Mouse (Mus musculus) lung, embryonic 14.5 days (tissue): ENCODE measurements at regions not wholly inside any gene's neighbourhood (a gene's known extent, or its start where the extent isn't known, plus 50 kb on each side); places are given as distances from the start of the nearest gene placed in this dataset.

Source experiments
- ATAC-seq: fragments of 200-750 bp; cut with Nextera tagmentation; 2 replicates; pipeline ENCODE4 v1.8.0; 2017; ENCODE audit warnings: mild to moderate bottlenecking, moderate TSS enrichment, moderate library complexity; ENCODE audit not compliant: insufficient read depth
- DNase-seq: peaks from one replicate; pipeline ENCODE4 v3.0.0-alpha.2; 2015
- H3K27ac ChIP-seq: fragments of 300-500 bp; sonication (generic); 2 replicates; pipeline ENCODE4 v1.5.1; 2014; ENCODE audit warnings: low read depth, mild to moderate bottlenecking, moderate library complexity
- H3K27me3 ChIP-seq: fragments of 300-500 bp; sonication (generic); 2 replicates; pipeline ENCODE4 v1.6.1; 2014; ENCODE audit warnings: low read length, control low read depth; ENCODE audit not compliant: insufficient read depth
- H3K36me3 ChIP-seq: fragments of 300-500 bp; sonication (generic); 2 replicates; pipeline ENCODE4 v1.6.1; 2014; ENCODE audit warnings: control low read depth; ENCODE audit not compliant: insufficient read depth
- H3K4me1 ChIP-seq: fragments of 300-500 bp; sonication (generic); 2 replicates; pipeline ENCODE4 v1.6.1; 2014; ENCODE audit warnings: antibody characterized with exemption, control low read depth; ENCODE audit not compliant: insufficient read depth
- H3K4me2 ChIP-seq: fragments of 300-500 bp; sonication (generic); 2 replicates; pipeline ENCODE4 v1.6.1; 2014; ENCODE audit warnings: mild to moderate bottlenecking
- H3K4me3 ChIP-seq: fragments of 300-500 bp; sonication (generic); 2 replicates; pipeline ENCODE4 v1.5.1; 2014; ENCODE audit warnings: low read depth, low read length
- H3K9ac ChIP-seq: fragments of 300-500 bp; sonication (generic); 2 replicates; pipeline ENCODE4 v1.6.1; 2014
- H3K9me3 ChIP-seq: fragments of 300-500 bp; sonication (generic); 2 replicates; pipeline ENCODE4 v1.6.1; 2016; ENCODE audit warnings: low read depth, low read length, control low read depth
- CTCF ChIP-seq: IDR thresholded peaks from 2 replicates; pipeline ENCODE4 v1.5.1; 2016; ENCODE audit warnings: antibody characterized with exemption, low read depth
- WGBS: fragments of 180-500 bp; shearing (Covaris S2); extraction: QIAGEN DNeasy Blood & Tissue Kit; methylation state at CpG from one replicate; pipeline ENCODE4 v1.1.7; 2014; 5-methylcytosine and 5-hydroxymethylcytosine counted together

- no peaks in the 10 kb centered on the region for H3K27me3 ChIP-seq
- WGBS = 40% methylated on average over 4 of the region's 4 CpGs
- no peaks in the 10 kb centered on the region for H3K4me1 ChIP-seq
- H3K27ac ChIP-seq = no peak overlapping the region
- no peak overlapping the region for H3K4me3 ChIP-seq
- no peak for ATAC-seq
- H3K9me3 ChIP-seq = no peaks in the 10 kb centered on the region
- no peak for TF ChIP-seq CTCF
- H3K36me3 ChIP-seq = no peaks in the 10 kb centered on the region
- no peak for DNase-seq
- no peak overlapping the region for H3K4me2 ChIP-seq
- no peak overlapping the region for H3K9ac ChIP-seq
These were observed 137.5 kb downstream of the Wscd1 start for GRCm38 (mm10) chr11:71887211-71887610.

- H3K9me3 ChIP-seq = no peaks in the 10 kb centered on the region
- no peak overlapping the region for H3K4me2 ChIP-seq
- ATAC-seq (no peak), DNase-seq (no peak)
- no peak overlapping the region for H3K9ac ChIP-seq
- TF ChIP-seq CTCF = no peak
- H3K4me3 ChIP-seq = no peak overlapping the region
- WGBS = 80% methylated on average over 4 of the region's 4 CpGs
- H3K36me3 ChIP-seq = no peaks in the 10 kb centered on the region
- H3K27me3 ChIP-seq = no peaks in the 10 kb centered on the region
- H3K4me1 ChIP-seq = no peaks in the 10 kb centered on the region
- no peak overlapping the region for H3K27ac ChIP-seq
These were observed 137.1 kb downstream of the Wscd1 start for GRCm38 (mm10) chr11:71886771-71887170.

GRCm38 (mm10) chr11:71884861-71885260 is 135.1 kb downstream of the Wscd1 start:
- DNase-seq = no peak
- Histone ChIP-seq H3K27ac (no peak overlapping the region), H3K4me1 (no peaks in the 10 kb centered on the region), H3K36me3 (no peaks in the 10 kb centered on the region), H3K9ac (no peak overlapping the region), H3K9me3 (no peaks in the 10 kb centered on the region), H3K4me3 (no peak overlapping the region), H3K4me2 (no peak overlapping the region), H3K27me3 (no peaks in the 10 kb centered on the region)
- no peak for ATAC-seq
- WGBS = 48% methylated on average over 6 of the region's 6 CpGs
- TF ChIP-seq CTCF = no peak

- DNase-seq = no peak
- Histone ChIP-seq H3K36me3 (no peaks in the 10 kb centered on the region), H3K27ac (no peak overlapping the region), H3K9me3 (no peaks in the 10 kb centered on the region), H3K27me3 (no peaks in the 10 kb centered on the region), H3K9ac (no peak overlapping the region), H3K4me1 (no peaks in the 10 kb centered on the region), H3K4me2 (no peak overlapping the region), H3K4me3 (no peak overlapping the region)
- WGBS = 43% methylated on average over 1 of the region's 1 CpGs
- ATAC-seq = no peak
- TF ChIP-seq CTCF = no peak
These were observed 132.1 kb downstream of the Wscd1 start for GRCm38 (mm10) chr11:71881841-71882240.

- Histone ChIP-seq H3K4me3 (no peak overlapping the region), H3K27me3 (no peaks in the 10 kb centered on the region), H3K9me3 (no peaks in the 10 kb centered on the region), H3K27ac (no peak overlapping the region), H3K4me2 (no peak overlapping the region), H3K4me1 (no peaks in the 10 kb centered on the region), H3K36me3 (no peaks in the 10 kb centered on the region), H3K9ac (no peak overlapping the region)
- TF ChIP-seq CTCF = no peak
- ATAC-seq (no peak), DNase-seq (no peak)
- WGBS = 65% methylated on average over 7 of the region's 7 CpGs
These were observed 121.6 kb downstream of the Wscd1 start for GRCm38 (mm10) chr11:71871297-71871696.

GRCm38 (mm10) chr11:71866690-71867089 is 117.0 kb downstream of the Wscd1 start:
- WGBS = 58% methylated on average over 12 of the region's 12 CpGs
- DNase-seq (peak; percentile 7), ATAC-seq (no peak)
- no peak overlapping the region for H3K4me2 ChIP-seq
- H3K36me3 ChIP-seq = no peaks in the 10 kb centered on the region
- no peak overlapping the region for H3K9ac ChIP-seq
- H3K4me3 ChIP-seq = no peak overlapping the region
- H3K4me1 ChIP-seq = no peaks in the 10 kb centered on the region
- TF ChIP-seq CTCF = no peak
- H3K27ac ChIP-seq = no peak overlapping the region
- H3K27me3 ChIP-seq = no peaks in the 10 kb centered on the region
- H3K9me3 ChIP-seq = no peaks in the 10 kb centered on the region

- H3K9ac ChIP-seq = no peak overlapping the region
- no peaks in the 10 kb centered on the region for H3K27me3 ChIP-seq
- H3K4me2 ChIP-seq = no peak overlapping the region
- DNase-seq = no peak
- no peak for TF ChIP-seq CTCF
- no peaks in the 10 kb centered on the region for H3K9me3 ChIP-seq
- H3K4me3 ChIP-seq = no peak overlapping the region
- WGBS = 79% methylated on average over 8 of the region's 8 CpGs
- no peaks in the 10 kb centered on the region for H3K36me3 ChIP-seq
- H3K4me1 ChIP-seq = no peaks in the 10 kb centered on the region
- no peak overlapping the region for H3K27ac ChIP-seq
- ATAC-seq = no peak
These were observed 108.2 kb downstream of the Wscd1 start for GRCm38 (mm10) chr11:71857926-71858325.

GRCm38 (mm10) chr11:71855557-71855956 is 105.8 kb downstream of the Wscd1 start:
- H3K27me3 ChIP-seq = no peaks in the 10 kb centered on the region
- H3K9ac ChIP-seq = no peak overlapping the region

More at GRCm38 (mm10) chr11:71855557-71855956, 105.8 kb downstream of the Wscd1 start:
- Histone ChIP-seq H3K27ac (no peak overlapping the region), H3K36me3 (no peaks in the 10 kb centered on the region), H3K4me1 (no peaks in the 10 kb centered on the region), H3K4me3 (no peak overlapping the region), H3K9me3 (no peaks in the 10 kb centered on the region), H3K4me2 (no peak overlapping the region)
- WGBS = 63% methylated on average over 1 of the region's 1 CpGs
- DNase-seq = no peak
- TF ChIP-seq CTCF = no peak
- ATAC-seq = no peak
